Mouse (Mus musculus) urinary bladder, adult 2 months (tissue): ENCODE results near the gene Atp5g2. TPM values are rescaled to one million over a fixed set of nuclear protein-coding genes. Genes with fewer than 3 reads are reported as not detected.

Source experiments
- DNase-seq: peaks from one replicate; pipeline ENCODE4 v3.0.0; 2022; ENCODE audit warnings: low spot score
- polyA plus RNA-seq: library from polyadenylated mRNA; depleted of rRNA; stranded (reverse); fragments of >200 nt; gene quantifications from 2 replicates; pipeline ENCODE4 v1.2.3, GENCODE M21; 2012; rRNA removed

Atp5g2 gene
- 363 and 422 TPM in 2 replicates for polyA plus RNA-seq

DNA sequence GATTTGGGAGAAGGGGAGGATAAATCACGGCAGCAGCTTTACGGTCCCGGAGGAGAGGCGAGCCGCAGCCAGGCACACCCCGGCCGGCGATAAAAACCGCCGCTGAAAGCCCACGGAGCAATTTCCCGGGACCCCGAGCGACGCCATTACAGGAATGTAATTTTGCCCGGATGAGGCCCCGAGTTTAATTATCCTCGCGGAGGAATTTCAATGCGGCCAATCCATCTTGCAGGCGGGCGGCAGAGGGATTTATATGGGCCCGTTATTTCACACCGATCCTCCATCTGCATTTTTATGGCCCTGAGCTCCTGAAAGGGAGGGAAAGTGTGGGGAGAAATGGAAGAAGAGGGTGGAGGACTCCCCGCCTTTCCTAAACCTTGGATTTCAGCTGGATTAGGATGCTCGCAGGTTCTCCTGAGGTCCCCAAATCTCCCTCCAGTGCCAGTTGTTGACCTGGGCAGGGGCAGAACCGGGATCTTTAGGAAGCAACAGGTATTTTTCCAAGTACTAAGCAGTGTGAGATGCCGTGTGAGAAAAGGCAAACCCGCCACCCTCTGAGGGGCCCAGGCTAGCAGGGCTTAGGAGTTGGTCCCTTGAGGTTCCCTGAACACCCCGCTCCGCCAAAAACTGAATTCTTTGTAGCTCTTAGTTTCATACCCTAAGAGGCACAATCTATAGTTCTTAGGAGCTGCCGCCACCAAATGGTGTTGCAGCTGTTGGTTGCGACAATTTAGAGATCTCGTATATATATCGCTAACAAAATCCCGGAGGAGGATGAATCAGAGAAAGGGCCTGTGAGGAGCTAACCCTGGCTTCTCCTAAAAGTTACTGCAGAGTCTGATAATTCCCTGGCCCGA lies at the start of gene Atp5g2:
Gene Atp5g2 (minus strand): TSS at position 138 of the 857 bp plus-strand sequence.
- peak; percentile 34 for DNase-seq

DNA sequence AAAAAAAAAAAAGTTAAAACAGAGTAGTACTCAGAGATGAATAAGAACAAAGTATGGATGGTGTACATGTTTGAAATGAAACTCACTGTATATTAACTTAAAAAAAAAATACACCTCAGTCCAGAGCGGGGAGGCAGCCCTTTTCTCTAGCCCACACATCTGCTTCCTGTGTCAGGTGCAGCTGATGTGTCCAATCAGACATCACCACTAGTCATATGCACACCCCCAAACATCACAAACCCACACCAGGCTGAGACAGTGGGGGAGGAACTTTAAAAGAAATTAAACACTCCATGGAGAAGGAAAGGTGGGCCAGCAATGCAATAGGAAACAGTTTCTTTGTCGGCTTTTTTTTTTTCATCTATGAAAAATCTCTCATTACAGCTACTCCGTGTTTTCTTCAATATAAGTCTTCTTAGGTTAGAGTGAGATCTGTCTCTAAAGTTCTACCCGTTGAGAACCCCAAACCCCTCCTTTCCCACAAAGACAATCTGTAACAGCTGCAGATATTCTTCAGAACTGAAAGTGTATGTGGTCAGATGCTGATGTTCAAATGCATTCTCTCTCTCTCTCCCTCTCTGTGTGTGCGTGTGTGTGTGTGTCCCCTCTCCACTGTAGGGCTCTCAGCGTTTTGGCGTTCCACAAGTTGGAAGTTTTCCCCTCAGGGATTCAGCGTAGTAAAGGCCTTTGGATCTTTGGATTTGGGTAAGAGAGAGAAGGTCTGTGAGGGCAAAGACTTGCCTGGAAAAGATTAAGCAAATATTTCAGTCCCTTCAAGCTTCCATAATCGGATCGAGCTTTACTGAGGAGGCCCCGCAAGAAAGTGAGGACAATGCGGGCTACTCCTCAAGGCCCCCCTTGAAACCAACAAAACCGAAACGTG lies 49.1 kb upstream of the Atp5g2 start:
- DNase-seq, result no peak

DNA sequence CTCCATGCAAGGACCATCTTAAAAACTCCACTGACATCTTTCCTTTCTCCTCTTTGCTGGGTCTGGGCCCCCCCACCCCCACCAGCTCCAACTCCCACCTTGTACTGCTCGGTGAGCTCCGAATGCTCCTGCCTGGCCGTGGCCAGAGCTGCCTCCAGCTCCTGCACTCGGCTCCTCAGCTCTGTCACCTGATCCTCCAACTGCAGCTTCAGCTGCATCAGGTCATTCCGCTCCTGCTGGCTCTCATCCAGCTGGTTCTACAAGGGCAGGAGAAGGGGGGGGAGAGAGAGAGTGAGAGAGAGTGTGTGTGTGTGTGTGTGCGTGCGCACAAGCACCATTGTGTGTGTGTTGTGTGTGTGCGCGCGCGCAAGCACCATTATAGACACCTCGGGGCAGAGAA lies 44.0 kb upstream of the Atp5g2 start:
- no peak for DNase-seq

DNA sequence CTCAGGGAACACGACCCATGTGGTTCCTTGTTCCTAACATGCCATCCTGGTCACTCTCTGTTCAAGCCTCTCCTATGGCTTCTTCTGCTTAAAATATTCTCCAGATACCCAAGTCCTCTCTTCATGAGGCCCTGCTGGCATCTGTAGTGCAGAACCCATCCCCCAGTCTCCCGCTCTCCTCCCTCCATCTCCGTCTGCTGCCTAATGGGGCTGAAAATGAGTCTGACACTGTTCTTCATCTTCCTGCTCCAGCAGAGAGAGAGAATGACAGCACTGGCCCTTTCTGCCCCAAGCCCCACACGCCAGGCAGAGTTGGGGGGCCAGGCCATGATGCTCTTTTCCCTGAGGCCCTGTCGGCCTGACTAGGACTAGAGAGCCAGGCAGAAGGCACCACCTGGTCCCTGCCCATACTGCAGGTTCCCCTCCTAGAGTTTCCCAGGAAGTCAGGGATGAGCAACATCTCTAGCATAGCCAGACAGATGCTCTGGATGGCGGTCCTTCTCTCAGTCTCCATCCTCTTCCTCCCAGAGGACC lies 35.7 kb upstream of the Atp5g2 start:
- no peak for DNase-seq

DNA sequence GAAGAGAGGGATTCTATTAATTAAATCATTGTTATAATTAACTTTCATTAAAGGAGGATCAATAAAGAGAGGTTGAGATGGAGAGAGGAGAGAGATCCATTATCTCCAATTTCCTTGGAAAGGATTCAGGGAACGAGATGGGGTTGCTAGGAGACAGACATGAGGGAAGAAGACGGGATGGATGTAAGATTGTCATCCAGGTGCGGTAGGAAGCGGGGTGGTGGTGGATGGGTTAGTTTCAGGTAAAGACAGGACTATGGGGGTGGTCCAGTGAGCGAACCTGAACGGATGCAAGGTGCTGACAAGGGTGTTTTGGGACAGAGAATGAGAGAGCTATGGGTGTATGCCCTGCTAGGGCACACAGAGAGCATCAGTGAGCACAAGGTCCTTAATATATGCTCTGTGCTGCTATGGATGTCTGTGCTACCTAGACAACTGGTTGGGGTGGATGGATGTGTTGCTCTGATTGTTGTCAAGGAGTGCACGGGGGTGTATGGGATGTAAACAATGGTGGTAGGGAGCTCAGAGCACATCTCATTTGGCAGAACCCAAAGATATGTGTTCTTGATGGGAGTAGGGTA lies 33.9 kb upstream of the Atp5g2 start:
- no peak for DNase-seq

DNA sequence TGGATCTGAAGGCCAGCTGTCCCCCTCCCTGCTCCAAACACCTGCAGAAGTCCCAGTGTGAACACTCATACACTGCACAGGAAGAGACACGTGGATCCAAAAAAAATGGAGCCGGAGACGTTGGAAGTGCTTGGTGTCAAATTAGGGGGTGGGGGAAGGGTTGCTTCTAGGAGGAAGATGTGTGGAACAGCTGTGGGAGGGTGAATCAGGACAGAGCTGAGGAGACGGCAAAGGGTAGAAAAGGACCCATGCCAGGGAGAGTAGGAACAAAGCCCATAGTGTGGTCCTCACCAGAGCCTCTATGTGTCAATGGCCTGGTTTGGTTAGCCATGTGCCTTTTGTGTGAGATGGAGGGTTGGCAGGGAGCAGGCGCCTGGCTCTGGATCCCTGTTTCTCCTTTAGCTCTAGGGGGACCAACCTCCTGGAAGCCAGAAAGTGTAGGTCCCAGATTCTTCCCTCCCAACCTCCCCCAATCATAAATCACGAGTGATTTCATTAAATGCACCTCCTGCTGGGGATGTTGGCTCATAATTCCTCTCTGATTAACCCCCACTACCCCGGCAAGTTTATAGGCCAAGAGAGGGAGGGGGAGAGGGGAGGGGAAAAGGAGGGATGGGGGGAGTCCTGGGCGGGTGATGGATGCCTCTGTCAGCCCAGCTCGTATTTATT lies 33.2 kb upstream of the Atp5g2 start:
- no peak for DNase-seq

DNA sequence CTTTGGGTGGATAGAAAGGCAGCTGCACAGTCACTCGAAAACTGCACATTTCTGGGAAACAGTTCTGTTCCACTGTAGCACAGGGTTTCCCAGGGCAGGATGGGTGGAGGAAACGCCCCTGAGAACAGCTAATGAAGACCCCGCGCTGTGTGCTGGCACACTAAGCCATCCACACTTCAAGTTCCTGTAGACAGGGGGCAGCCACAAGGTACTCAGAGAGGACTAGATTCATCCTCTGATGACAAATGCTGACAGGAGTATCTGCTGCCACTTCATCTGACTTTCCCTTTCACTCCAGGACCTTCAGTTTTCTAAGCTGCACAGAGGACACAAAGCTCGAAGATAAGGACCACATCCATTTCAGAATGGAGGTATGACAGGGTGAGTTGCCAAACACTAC lies 32.7 kb upstream of the Atp5g2 start:
- no peak for DNase-seq

DNA sequence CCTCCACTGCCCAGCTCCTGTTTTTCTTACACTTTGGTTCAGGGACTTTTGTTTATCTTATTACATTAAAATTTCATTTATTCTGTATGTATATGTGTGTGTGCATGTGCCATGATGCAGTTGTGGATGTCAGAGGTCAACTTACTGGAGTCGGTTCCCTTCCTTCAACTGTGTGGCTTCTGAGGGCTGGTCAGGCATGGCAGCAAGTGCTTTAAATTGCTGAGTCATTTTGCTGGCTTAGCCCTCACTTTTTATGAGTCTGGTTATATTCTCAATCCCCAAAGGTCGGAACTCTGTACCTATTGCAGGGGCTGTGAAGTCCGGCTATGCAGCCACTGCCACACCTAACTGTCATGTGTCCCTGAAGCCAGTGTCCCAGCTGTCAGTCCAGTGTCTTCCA lies 30.8 kb upstream of the Atp5g2 start:
- no peak for DNase-seq

DNA sequence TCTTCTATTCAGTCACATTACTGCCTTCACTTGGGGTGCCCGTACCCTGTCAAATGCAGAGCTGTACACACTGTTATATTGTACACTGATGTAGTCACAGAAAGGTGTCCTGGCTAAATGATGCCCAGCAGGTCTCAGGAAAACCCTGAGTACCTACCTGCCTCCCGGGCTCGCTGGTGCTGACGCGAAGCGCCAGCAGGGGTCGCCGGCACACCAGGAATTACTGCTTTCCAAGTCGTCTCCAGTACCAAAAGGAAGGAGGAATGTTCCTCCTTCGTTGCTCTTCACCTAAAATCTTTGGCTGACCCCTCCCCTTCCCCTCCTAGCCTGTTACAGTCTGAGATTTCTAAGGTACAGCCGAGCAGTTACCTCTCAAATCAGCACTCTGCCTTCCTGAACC lies 26.0 kb upstream of the Atp5g2 start:
- DNase-seq, result peak; percentile 67

DNA sequence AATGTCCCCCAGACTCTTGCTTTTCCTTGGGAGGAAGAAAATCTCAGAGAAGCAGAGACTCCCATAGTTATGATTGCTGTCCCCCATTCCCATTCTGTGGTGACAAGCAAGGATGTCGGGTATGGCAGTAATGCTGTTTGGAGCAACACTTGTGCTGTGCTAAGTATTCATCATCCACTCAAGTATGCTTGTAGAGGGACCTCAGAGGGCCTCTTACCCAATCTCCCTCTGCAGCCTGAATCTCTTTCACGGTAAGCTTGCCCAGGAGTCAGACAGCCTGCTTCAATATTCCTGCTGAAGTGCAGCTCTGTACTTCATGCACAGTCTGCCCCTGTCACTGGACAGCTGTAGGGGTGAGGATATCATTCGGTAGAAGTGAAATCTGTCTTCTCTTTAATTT lies 24.7 kb upstream of the Atp5g2 start:
- no peak for DNase-seq

DNA sequence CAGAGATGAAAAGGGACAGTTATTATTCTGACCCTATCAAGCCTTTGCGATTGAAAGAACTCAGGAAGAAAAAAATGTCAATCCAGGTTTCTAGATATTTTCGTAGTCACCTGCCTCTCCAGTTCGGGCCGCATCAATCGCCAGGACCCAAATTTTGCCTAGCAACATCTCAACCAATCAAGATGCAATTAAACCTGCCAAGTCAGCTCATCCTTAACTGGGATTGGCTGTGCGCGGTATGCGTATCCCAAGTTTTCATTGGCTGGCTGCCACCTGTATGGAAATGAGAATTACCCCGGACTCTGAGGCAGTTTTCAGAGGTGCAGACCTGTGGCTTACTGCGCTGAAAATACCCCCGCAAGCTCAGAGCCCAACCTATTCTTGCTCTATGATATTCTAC lies 21.4 kb upstream of the Atp5g2 start:
- DNase-seq, result no peak

DNA sequence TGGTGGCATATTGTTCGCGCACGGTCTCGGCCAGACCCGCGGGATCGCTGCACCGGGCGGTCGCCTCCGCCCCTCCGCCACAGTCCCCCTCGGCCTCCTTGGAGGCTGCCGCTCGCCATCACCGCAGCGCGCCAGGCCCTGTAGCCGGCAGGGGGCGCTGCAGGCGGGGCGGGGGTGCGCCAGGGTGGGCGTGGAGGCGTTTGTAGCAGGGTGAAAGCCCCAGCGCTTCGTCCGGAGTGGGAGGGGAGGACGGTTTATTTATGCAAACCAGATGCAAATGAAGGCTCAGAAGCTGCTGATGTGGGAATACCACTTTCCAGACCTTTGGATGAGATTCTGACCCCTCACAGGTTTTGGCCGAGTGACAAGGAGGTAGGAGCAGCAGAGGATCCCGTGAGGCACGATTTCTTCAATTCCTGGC lies 20.8 kb upstream of the Atp5g2 start:
- no peak for DNase-seq

DNA sequence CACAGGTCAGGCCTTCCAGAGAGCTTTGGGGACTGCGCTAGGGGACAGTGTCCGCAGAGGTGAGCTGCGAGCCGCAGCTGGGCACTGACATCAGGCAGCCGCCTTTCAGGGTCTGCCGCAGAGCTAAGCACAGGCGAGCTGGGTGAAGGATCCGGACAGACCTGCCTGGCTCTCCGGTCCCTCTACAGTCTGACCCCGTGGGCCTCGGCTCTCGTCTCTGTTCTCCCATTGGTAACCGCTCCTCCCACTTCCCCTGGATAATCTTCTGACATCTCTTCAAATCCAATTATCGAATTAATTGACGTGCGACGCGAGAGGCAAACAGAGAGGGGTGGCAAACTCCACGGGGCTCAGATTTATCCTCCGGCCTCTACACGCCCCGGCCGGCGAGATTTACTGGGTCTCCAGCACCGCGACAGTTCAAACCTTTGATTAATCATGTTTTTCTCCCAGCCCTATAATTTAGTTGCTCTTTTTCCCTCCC lies 20.2 kb upstream of the Atp5g2 start:
- DNase-seq, result no peak

DNA sequence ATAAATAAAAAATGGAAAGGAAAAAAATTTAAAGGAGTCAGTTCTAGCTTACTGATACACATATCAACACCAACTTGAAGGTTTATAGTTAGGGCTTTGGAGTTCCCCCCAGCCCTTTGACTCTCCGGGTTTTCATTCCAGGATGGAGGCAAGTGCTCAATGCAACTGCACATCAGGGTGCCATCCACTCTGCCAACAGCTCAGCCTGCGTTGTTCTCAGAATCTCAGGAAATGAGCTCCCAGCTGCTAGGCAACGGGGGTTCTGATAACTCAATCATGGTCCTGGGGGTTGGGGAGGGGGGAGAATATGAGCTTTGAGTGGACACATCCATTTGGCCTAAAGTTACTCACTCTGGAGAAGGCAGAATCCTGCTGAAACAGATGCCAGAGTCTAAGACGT lies 13.6 kb upstream of the Atp5g2 start:
- no peak for DNase-seq

DNA sequence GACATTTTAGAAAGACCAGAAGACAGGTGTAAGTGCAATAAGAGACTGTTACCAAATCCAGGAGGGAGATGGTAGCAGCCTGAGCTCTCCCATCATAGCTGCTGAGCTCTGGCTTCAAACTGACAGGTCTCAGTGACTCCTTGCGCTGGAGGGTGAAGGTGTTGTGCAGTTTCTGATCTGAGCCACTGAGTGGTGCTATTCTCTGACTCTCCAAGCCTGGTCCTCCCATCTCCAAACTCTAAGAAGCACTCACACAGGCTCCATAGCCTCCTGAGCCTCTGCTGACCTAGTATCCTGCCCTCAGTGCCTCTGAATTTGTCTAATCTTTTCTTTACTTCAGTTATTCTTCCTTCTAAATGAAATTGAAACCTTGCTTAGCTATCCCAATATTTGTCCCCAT lies 11.5 kb upstream of the Atp5g2 start:
- no peak for DNase-seq

DNA sequence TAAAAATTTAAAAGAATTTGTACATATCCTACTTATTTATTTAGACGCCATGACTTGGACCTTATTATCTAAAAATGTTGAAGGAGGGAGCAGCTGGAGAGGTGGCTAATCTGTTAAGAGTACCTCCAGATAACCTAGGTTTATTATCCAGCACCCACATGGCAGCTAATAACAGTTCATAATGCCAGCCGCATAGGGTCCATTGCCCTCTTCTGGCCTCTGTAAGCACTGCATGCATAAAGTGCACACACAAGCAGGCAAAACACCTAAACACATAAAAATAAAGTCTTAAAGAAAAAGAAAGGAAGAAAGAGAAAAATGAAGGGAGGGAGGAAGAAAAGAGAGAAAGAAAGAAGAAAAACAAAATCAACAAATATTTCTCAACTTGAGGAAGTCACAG lies 4.2 kb upstream of the Atp5g2 start:
- DNase-seq, result no peak

DNA sequence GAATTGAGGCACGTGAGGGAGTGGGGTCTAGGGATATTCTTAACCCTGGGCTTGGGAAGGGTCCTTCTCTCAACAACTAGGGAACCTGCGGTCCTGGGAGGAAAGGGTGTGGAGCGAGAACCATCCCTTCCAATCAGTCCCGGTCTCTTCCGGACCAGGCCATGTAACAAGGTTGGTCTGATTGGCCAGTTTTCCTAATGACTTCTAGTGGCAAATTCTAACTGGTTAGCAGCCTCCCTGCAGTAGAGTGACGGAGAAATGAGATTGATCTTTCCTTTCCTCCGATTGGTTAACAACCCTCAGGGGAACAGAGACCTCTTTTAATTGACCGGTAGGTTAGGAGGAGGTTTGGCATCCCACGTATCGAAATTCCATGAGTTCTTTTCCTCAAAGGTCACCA lies 1.4 kb upstream of the Atp5g2 start:
- DNase-seq, result no peak

DNA sequence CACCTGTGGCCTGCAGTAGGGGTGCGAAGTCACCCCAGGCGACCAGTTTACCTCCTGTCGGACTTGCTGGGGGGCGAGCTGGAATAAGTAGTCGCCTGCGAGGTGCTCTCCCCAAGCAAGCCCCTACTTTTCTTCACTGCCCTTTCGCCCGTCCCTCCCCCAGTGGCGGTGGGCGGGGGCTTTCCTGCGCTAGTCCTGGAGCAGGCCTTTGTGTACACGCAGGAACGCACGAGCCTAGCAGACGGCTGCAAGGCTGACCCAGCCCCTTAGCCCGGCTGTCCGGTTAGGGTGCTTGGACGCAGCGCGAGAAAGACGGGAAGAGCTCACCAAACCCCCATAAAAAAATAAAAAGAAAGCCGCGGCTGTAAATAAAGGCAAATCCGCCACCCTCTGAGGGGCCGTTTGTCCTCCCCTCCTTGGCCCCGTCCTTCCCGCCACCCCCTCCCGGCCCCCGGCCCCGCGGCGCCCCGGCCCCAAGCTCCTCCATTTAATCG lies 384 bp downstream of the Atp5g2 start:
- DNase-seq, result peak; percentile 64

DNA sequence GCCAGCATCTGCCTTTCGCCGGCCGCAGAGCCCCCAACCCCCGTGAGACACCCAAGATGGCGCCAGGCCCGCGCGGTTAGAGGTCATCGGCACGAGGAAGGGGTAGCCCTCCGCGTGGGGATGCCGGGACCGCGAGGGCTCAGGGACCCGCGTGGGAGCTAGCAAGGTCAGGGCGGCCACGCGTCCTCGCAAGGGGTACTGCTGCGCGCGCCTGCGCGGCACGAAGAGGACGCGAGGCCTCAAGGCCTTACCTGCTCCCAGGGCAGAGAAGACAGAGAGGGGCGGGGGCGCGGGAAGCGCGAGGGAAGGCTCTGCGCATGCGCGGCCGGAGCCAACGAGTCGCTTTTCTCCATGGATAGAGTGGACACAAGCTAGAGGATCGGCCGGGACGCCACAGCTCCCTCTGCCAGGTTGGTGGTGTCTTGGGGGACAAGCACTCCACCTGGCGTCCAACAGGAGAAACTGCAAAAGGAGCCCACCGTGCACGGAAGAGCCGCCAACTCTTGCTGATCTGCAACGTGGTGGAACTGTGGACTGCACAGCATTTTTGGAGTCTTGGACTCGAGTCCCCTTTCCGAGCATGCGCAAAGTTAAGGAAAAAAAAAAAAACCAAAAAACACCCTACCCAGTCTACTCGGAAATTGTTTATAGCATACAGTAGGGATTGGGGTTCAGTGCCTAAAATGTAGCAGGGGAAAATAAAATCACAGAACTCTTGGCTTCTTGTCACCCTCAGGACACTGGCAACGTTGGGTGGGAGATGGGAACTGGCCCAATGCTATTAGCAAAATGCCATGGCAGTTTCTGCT lies 1.2 kb downstream of the Atp5g2 start:
- peak; percentile 95 for DNase-seq

DNA sequence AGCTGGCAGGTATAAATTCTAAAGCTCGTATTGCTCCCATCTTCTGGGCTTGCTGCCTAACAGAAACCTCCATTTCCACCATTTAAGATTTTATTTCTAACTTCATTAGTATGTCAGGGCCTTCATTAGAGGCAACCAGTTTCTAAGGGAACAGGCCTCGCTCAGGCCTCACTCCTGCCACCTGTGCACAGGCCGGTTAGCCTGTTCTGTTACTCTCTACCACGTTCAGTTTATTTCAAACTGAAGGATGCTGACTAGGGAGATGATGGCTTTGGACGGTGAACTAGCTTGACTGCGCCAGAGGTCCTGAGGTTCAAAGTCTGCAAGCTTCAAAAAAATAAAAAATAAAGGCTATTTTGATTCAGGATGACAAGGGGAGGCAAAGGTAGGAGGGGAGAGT lies 1.9 kb downstream of the Atp5g2 start:
- DNase-seq, result no peak

DNA sequence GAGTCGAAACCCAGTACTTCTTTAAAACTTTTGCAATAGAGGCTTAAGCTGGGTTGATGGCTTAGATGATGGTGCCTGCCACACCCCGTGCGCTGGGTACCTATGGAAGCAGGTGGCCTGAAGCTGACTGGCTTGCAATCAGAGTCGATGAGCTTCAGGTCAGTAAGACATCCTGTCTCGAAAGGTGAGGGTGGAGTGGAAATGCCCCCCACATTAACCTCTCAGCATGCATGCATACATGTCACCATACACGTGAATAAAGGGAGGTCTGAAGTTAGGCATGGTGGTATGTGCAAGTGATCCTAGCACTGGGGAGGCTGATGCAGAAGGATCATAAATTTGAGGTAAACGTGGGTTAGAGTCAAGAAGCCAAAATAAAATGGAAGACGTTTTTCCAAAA lies 2.6 kb downstream of the Atp5g2 start:
- DNase-seq, result no peak
